Mouse (Mus musculus) forebrain, embryonic 11.5 days (tissue): ENCODE data around the gene Grm5. TPM values are rescaled to one million over a fixed set of nuclear protein-coding genes. Genes with fewer than 3 reads are reported as not detected.

Experiments used
- ATAC-seq: fragments of 200-750 bp; cut with Nextera tagmentation; replicated peaks from 2 replicates; pipeline ENCODE4 v1.8.0; 2017; ENCODE audit warnings: moderate TSS enrichment; ENCODE audit not compliant: low FRiP score
- DNase-seq: peaks from one replicate; pipeline ENCODE4 v3.0.0-alpha.2; 2017; ENCODE audit warnings: low spot score
- H3K27ac ChIP-seq: fragments of 300-500 bp; sonication (generic); 2 replicates; pipeline ENCODE4 v1.5.1; 2014; ENCODE audit warnings: low read depth, low read length
- H3K27me3 ChIP-seq: fragments of 300-500 bp; sonication (generic); 2 replicates; pipeline ENCODE4 v1.6.1; 2014; ENCODE audit warnings: mild to moderate bottlenecking, low read length, mixed read lengths; ENCODE audit not compliant: control insufficient read depth, insufficient read depth
- H3K36me3 ChIP-seq: fragments of 300-500 bp; sonication (generic); 2 replicates; pipeline ENCODE4 v1.6.1; 2014; ENCODE audit warnings: mild to moderate bottlenecking, low read length, moderate library complexity, mixed read lengths; ENCODE audit not compliant: control insufficient read depth, insufficient read depth
- H3K4me1 ChIP-seq: fragments of 300-500 bp; sonication (generic); replicated peaks from 2 replicates; pipeline ENCODE4 v1.6.1; 2014; ENCODE audit warnings: low read length, mixed read lengths; ENCODE audit not compliant: control insufficient read depth, insufficient read depth
- H3K4me2 ChIP-seq: fragments of 300-500 bp; sonication (generic); 2 replicates; pipeline ENCODE4 v1.6.1; 2014; ENCODE audit warnings: low read depth, mild to moderate bottlenecking, low read length, moderate library complexity, mixed read lengths; ENCODE audit not compliant: severe bottlenecking
- H3K4me3 ChIP-seq: fragments of 300-500 bp; sonication (generic); 2 replicates; pipeline ENCODE4 v1.5.1; 2014; ENCODE audit warnings: low read depth, low read length
- H3K9ac ChIP-seq: fragments of 300-500 bp; sonication (generic); 2 replicates; pipeline ENCODE4 v1.6.1; 2014; ENCODE audit warnings: low read length
- H3K9me3 ChIP-seq: fragments of 300-500 bp; sonication (generic); 2 replicates; pipeline ENCODE4 v1.6.1; 2016; ENCODE audit warnings: low read length, mixed read lengths; ENCODE audit not compliant: control insufficient read depth
- WGBS: fragments of 180-500 bp; shearing (Covaris S2); extraction: QIAGEN DNeasy Blood & Tissue Kit; methylation state at CpG from one replicate; pipeline ENCODE4 v1.1.7; 2014; 5-methylcytosine and 5-hydroxymethylcytosine counted together
- polyA plus RNA-seq: library from polyadenylated mRNA; unstranded; fragments of >200 nt; fragmentation: Nextera tagmentation; extraction: Ambion mirVana; gene quantifications from 2 replicates; pipeline ENCODE4 v1.2.1, GENCODE M21; 2014

The Grm5 gene
- polyA plus RNA-seq, 1 experiment from 2014 or later: 0.12 TPM

DNA sequence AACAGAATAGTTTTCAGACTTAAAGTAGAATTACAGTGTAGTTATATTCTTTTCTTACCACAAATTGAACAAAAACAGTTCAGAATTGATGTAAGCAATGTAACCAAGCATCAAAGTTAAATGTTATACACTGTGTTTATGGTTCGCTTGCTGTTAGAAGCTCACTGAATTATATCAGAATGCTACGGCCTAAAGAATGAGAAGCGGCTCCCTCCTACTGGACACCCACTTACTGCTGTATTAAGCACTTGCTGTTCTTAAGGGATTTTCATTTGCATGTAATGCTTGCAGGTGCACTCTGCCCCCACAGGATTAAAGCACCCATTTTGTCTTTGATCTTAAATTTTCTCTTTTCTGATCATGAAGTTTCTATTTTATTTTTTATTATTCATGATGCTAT, 66.6 kb downstream of the Grm5 start:
- no peaks in the 10 kb centered on the region for H3K9me3 ChIP-seq
- no peak overlapping the region for H3K27ac ChIP-seq
- H3K4me3 ChIP-seq: no peak overlapping the region
- no peaks in the 10 kb centered on the region for H3K27me3 ChIP-seq
- no peaks in the 10 kb centered on the region for H3K4me1 ChIP-seq
- 71% methylated on average over 3 of the region's 3 CpGs for WGBS
- ATAC-seq (no peak), DNase-seq (no peak)
- no peaks in the 10 kb centered on the region for H3K36me3 ChIP-seq
- no peak overlapping the region for H3K9ac ChIP-seq
- H3K4me2 ChIP-seq: no peak overlapping the region

GRCm38 (mm10) chr7:87661794-87662193, 77.8 kb downstream of the Grm5 start:
- H3K9me3 ChIP-seq: no peaks in the 10 kb centered on the region
- H3K4me1 ChIP-seq: no peaks in the 10 kb centered on the region
- no peak overlapping the region for H3K4me2 ChIP-seq
- no peak overlapping the region for H3K4me3 ChIP-seq
- H3K27me3 ChIP-seq: no peaks in the 10 kb centered on the region
- 68% methylated on average over 3 of the region's 3 CpGs for WGBS
- H3K27ac ChIP-seq: no peak overlapping the region
- DNase-seq: no peak
- H3K9ac ChIP-seq: no peak overlapping the region
- H3K36me3 ChIP-seq: no peaks in the 10 kb centered on the region
- no peak for ATAC-seq

DNA sequence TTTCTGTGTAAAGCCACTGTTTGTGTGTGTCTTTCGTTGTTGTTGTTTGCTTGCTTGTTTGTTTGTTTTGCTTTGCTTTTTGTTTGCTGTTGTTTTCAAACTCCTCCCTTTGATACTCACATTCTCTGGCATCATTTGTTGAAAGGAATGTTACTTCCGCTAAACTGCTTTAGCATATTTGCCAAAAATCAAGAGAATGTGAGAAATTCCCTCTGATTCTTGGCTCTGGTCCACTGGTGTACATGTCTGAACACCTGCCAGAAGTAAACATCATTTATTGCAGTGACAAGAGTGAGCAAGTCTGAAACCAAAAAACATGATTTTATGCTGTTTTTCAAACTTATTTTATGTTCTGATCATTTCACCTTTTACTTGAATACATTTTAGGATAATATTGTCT, 80.1 kb downstream of the Grm5 start:
- no peak overlapping the region for H3K27ac ChIP-seq
- ATAC-seq: no peak
- H3K4me1 ChIP-seq: no peaks in the 10 kb centered on the region
- H3K4me2 ChIP-seq: no peak overlapping the region
- H3K9ac ChIP-seq: no peak overlapping the region
- no peaks in the 10 kb centered on the region for H3K36me3 ChIP-seq
- WGBS: 94% methylated on average over 2 of the region's 2 CpGs
- no peak for DNase-seq
- H3K9me3 ChIP-seq: no peaks in the 10 kb centered on the region
- no peak overlapping the region for H3K4me3 ChIP-seq
- H3K27me3 ChIP-seq: no peaks in the 10 kb centered on the region

GRCm38 (mm10) chr7:87716393-87716792, 132.4 kb downstream of the Grm5 start:
- Histone ChIP-seq H3K4me2 (no peak overlapping the region), H3K36me3 (no peaks in the 10 kb centered on the region), H3K4me1 (no peaks in the 10 kb centered on the region), H3K27ac (no peak overlapping the region), H3K27me3 (no peaks in the 10 kb centered on the region), H3K4me3 (no peak overlapping the region), H3K9me3 (no peaks in the 10 kb centered on the region), H3K9ac (no peak overlapping the region)
- no peak for DNase-seq
- 93% methylated on average over 1 of the region's 1 CpGs for WGBS
- no peak for ATAC-seq

DNA sequence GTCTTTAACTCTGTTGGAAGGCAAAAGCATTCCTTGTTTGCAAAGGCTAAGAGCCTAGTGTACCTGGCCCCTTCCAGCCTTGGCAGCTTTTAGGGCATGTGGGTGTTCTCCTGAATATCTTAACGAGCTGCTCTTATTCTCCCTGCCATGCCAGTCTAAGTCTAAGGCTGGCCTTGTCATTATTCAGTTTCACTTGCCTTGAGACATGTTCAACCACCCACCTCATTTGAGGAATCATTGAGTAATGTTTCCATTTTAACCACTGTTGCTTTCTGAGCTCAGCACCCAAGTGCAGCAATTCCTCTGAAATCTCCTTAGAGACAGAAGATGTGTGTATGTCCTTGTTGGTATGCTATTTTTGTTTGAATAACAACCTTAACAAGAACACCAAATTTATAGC, 134.7 kb downstream of the Grm5 start:
- DNase-seq: no peak

DNA sequence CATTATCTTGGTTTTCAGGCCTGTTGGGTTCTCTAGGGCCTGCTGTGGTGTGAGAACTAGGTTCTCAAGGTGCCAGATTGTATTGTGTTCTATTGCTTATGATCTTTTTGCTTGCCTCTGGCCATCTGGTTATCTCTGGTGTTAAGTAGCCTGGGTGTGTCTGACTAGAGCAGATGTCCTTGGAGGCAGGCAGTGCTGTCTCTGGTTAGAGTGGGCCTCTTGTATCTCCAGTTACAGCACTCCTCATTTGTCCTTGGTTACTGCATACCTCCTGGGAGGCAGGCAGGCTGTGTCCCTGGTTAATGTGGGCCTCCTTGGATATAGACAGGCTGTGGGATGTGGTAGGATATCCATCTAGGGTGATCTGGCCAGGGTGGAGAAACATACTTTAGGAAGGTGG, 150.5 kb downstream of the Grm5 start:
- no peak for DNase-seq
- H3K9ac ChIP-seq: no peak overlapping the region
- no peak overlapping the region for H3K4me2 ChIP-seq
- H3K4me3 ChIP-seq: no peak overlapping the region
- H3K27ac ChIP-seq: no peak overlapping the region
- H3K9me3 ChIP-seq: no peaks in the 10 kb centered on the region
- no peak for ATAC-seq
- no peaks in the 10 kb centered on the region for H3K27me3 ChIP-seq
- H3K36me3 ChIP-seq: no peaks in the 10 kb centered on the region
- H3K4me1 ChIP-seq: no peaks in the 10 kb centered on the region

More for the DNA sequence above, 134.7 kb downstream of the Grm5 start:
- ATAC-seq: no peak
- no peak overlapping the region for H3K9ac ChIP-seq
- H3K4me1 ChIP-seq: no peaks in the 10 kb centered on the region
- H3K9me3 ChIP-seq: no peaks in the 10 kb centered on the region
- H3K4me2 ChIP-seq: no peak overlapping the region
- no peak overlapping the region for H3K4me3 ChIP-seq
- H3K27me3 ChIP-seq: no peaks in the 10 kb centered on the region
- 58% methylated on average over 1 of the region's 1 CpGs for WGBS
- H3K36me3 ChIP-seq: no peaks in the 10 kb centered on the region
- no peak overlapping the region for H3K27ac ChIP-seq

GRCm38 (mm10) chr7:87761945-87762344, 178.0 kb downstream of the Grm5 start:
- no peak overlapping the region for H3K27ac ChIP-seq
- no peak overlapping the region for H3K9ac ChIP-seq
- H3K9me3 ChIP-seq: no peaks in the 10 kb centered on the region
- H3K4me3 ChIP-seq: no peak overlapping the region
- no peaks in the 10 kb centered on the region for H3K4me1 ChIP-seq
- H3K27me3 ChIP-seq: no peaks in the 10 kb centered on the region
- no peaks in the 10 kb centered on the region for H3K36me3 ChIP-seq
- H3K4me2 ChIP-seq: no peak overlapping the region
- DNase-seq (no peak), ATAC-seq (no peak)
- WGBS: 72% methylated on average over 2 of the region's 2 CpGs

DNA sequence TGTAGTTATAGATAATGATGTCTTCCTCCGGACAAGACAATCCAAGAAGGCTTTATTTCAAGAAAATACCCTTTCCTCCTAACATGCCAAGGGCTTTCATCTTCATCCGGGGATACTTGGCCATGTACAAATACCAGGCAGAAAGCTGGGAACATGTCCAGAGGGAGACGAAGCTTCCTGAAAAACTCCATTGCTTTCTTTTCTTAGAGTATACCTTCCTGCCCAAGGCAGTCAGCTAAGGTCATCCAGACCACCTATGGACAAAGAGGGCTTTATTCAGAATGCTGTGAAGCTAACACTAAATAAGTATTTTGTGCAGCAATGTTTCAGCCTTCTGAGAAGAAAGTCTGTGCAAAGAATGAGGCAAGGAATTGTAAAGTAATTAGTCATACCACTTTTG, 178.4 kb downstream of the Grm5 start:
- no peak overlapping the region for H3K4me2 ChIP-seq
- H3K36me3 ChIP-seq: no peaks in the 10 kb centered on the region
- H3K27ac ChIP-seq: no peak overlapping the region
- DNase-seq: no peak
- no peak overlapping the region for H3K9ac ChIP-seq
- H3K27me3 ChIP-seq: no peaks in the 10 kb centered on the region
- no peaks in the 10 kb centered on the region for H3K9me3 ChIP-seq
- 50% methylated on average over 3 of the region's 3 CpGs for whole genome bisulfite sequencing
- H3K4me3 ChIP-seq: no peak overlapping the region
- ATAC-seq: no peak
- H3K4me1 ChIP-seq: no peaks in the 10 kb centered on the region

DNA sequence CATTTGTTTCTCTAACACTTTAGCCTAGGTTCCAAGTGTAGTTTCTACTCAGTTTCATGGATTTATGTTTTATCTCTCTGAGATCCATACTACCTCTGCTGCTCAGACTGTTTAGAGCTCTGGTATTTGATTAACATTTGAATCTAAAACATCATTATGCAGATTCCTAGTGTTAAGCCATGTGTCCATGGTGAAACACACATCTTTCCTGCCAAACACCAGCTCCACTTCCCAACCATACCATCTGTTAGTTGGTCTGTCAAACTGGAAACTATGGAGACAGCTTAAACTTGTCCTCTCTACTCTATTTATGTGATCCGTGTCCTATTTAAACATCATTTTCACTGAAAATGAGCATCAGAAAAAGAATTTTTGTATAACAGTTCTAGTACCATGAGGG, 203.6 kb downstream of the Grm5 start:
- Histone ChIP-seq H3K36me3 (no peaks in the 10 kb centered on the region), H3K27me3 (no peaks in the 10 kb centered on the region), H3K4me2 (no peak overlapping the region), H3K27ac (no peak overlapping the region), H3K9ac (no peak overlapping the region), H3K9me3 (no peaks in the 10 kb centered on the region), H3K4me1 (no peaks in the 10 kb centered on the region), H3K4me3 (no peak overlapping the region)
- WGBS: 87% methylated on average over 1 of the region's 1 CpGs
- no peak for ATAC-seq
- no peak for DNase-seq
